Mouse (Mus musculus) embryonic facial prominence, embryonic 12.5 days (tissue): Measurements from ENCODE around the gene Trpm3. TPM values are rescaled to one million over a fixed set of nuclear protein-coding genes. Genes with fewer than 3 reads are reported as not detected.

ENCODE experiments used
- ATAC-seq: fragments of 200-750 bp; cut with Nextera tagmentation; 2 replicates; pipeline ENCODE4 v1.8.0; 2017; ENCODE audit not compliant: insufficient number of reproducible peaks, insufficient read depth, low FRiP score, low TSS enrichment
- H3K27ac ChIP-seq: fragments of 300-500 bp; sonication (generic); 2 replicates; pipeline ENCODE4 v1.5.1; 2016; ENCODE audit warnings: mild to moderate bottlenecking
- H3K27me3 ChIP-seq: fragments of 300-500 bp; sonication (generic); 2 replicates; pipeline ENCODE4 v1.6.1; 2016; ENCODE audit warnings: mild to moderate bottlenecking, moderate library complexity
- H3K36me3 ChIP-seq: fragments of 300-500 bp; sonication (generic); 2 replicates; pipeline ENCODE4 v1.6.1; 2016; ENCODE audit warnings: mild to moderate bottlenecking
- H3K4me1 ChIP-seq: fragments of 300-500 bp; sonication (generic); 2 replicates; pipeline ENCODE4 v1.6.1; 2016
- H3K4me2 ChIP-seq: fragments of 300-500 bp; sonication (generic); replicated peaks from 2 replicates; pipeline ENCODE4 v1.6.1; 2016; ENCODE audit warnings: mild to moderate bottlenecking, moderate library complexity
- H3K4me3 ChIP-seq: fragments of 300-500 bp; sonication (generic); 2 replicates; pipeline ENCODE4 v1.5.1; 2016; ENCODE audit warnings: mild to moderate bottlenecking
- H3K9ac ChIP-seq: fragments of 300-500 bp; sonication (generic); 2 replicates; pipeline ENCODE4 v1.6.1; 2016; ENCODE audit warnings: mild to moderate bottlenecking, moderate library complexity
- H3K9me3 ChIP-seq: fragments of 300-500 bp; sonication (generic); 2 replicates; pipeline ENCODE4 v1.6.1; 2016; ENCODE audit warnings: mild to moderate bottlenecking, moderate library complexity
- WGBS: fragments of 180-500 bp; shearing (Covaris S2); methylation state at CpG from one replicate; pipeline ENCODE4 v1.1.7; 2016; 5-methylcytosine and 5-hydroxymethylcytosine counted together
- polyA plus RNA-seq: library from polyadenylated mRNA; unstranded; fragments of >200 nt; fragmentation: Nextera tagmentation; extraction: Ambion mirVana; gene quantifications from 2 replicates; pipeline ENCODE4 v1.2.1, GENCODE M21; 2016

Gene Trpm3
- polyA plus RNA-seq, 1 experiment from 2014 or later: 12.5 TPM

- no peak overlapping the region for H3K4me2 ChIP-seq
- ATAC-seq: no peak
- no peak overlapping the region for H3K9ac ChIP-seq
- no peak overlapping the region for H3K27ac ChIP-seq
- 94% methylated on average over 5 of the region's 5 CpGs for WGBS
- H3K4me3 ChIP-seq: no peak overlapping the region
- no peaks in the 10 kb centered on the region for H3K36me3 ChIP-seq
- no peaks in the 10 kb centered on the region for H3K27me3 ChIP-seq
- H3K9me3 ChIP-seq: no peaks in the 10 kb centered on the region
- no peaks in the 10 kb centered on the region for H3K4me1 ChIP-seq
These were observed 837.0 kb downstream of the Trpm3 start for GRCm38 (mm10) chr19:22975801-22976200.

DNA sequence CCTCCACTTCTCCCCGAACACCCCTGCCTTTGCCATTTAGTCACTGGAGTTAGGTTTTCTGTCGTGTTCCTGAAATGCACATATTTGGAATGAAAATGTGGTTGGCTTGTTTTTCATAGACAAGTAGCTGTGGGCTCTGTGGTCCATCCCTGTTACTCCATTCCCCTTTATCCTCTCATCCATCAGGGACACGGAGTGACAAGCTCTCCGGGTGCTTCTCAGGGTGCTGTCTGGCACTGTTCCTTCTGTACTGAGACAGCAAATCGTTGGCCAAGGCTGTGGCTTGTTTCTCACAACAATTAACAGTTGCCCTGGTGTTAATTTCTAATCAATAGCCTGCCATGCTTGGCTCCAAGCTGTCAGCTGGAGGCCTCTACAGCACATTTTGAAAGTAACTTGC, 838.7 kb downstream of the Trpm3 start:
- Histone ChIP-seq H3K27me3 (no peaks in the 10 kb centered on the region), H3K4me2 (no peak overlapping the region), H3K9me3 (no peaks in the 10 kb centered on the region), H3K4me1 (no peaks in the 10 kb centered on the region), H3K36me3 (no peaks in the 10 kb centered on the region), H3K27ac (no peak overlapping the region), H3K4me3 (no peak overlapping the region), H3K9ac (no peak overlapping the region)
- ATAC-seq: no peak
- 71% methylated on average over 5 of the region's 5 CpGs for WGBS

- no peak for ATAC-seq
- no peaks in the 10 kb centered on the region for H3K9me3 ChIP-seq
- H3K9ac ChIP-seq: no peak overlapping the region
- no peak overlapping the region for H3K4me3 ChIP-seq
- WGBS: 93% methylated on average over 7 of the region's 7 CpGs
- no peaks in the 10 kb centered on the region for H3K36me3 ChIP-seq
- no peak overlapping the region for H3K4me2 ChIP-seq
- H3K27ac ChIP-seq: no peak overlapping the region
- H3K4me1 ChIP-seq: no peaks in the 10 kb centered on the region
- H3K27me3 ChIP-seq: no peaks in the 10 kb centered on the region
These were observed 839.9 kb downstream of the Trpm3 start for GRCm38 (mm10) chr19:22978763-22979162.

GRCm38 (mm10) chr19:22979191-22979590, 840.3 kb downstream of the Trpm3 start:
- no peak overlapping the region for H3K4me3 ChIP-seq
- H3K36me3 ChIP-seq: no peaks in the 10 kb centered on the region
- no peak for ATAC-seq
- no peaks in the 10 kb centered on the region for H3K4me1 ChIP-seq
- H3K4me2 ChIP-seq: no peak overlapping the region
- H3K9me3 ChIP-seq: no peaks in the 10 kb centered on the region
- H3K9ac ChIP-seq: no peak overlapping the region
- no peak overlapping the region for H3K27ac ChIP-seq
- 69% methylated on average over 1 of the region's 1 CpGs for WGBS
- H3K27me3 ChIP-seq: no peaks in the 10 kb centered on the region

DNA sequence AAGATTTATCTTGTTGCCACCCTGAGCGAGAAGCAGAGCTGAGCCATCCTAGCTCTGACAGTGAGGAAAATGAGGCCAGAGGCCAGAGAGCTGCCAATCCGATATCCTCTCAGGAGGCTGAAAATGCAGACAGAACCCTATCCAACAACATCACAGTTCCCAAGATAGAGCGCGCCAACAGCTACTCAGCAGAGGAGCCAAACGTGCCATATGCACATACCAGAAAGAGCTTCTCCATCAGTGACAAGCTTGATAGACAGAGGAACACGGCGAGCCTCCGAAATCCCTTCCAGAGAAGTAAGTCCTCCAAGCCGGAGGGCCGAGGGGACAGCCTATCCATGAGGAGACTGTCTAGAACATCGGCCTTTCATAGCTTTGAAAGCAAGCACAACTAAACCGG, 849.1 kb downstream of the Trpm3 start:
- Histone ChIP-seq H3K36me3 (no peaks in the 10 kb centered on the region), H3K9me3 (no peaks in the 10 kb centered on the region)

GRCm38 (mm10) chr19:22993946-22994345, 855.1 kb downstream of the Trpm3 start:
- ATAC-seq: no peak
- Histone ChIP-seq H3K9ac (no peak overlapping the region), H3K4me3 (no peak overlapping the region), H3K27me3 (no peaks in the 10 kb centered on the region), H3K9me3 (no peaks in the 10 kb centered on the region), H3K4me1 (no peaks in the 10 kb centered on the region), H3K36me3 (no peaks in the 10 kb centered on the region), H3K27ac (no peak overlapping the region), H3K4me2 (no peak overlapping the region)
- WGBS: 45% methylated on average over 4 of the region's 4 CpGs

More for the DNA sequence above, 849.1 kb downstream of the Trpm3 start:
- Histone ChIP-seq H3K9ac (no peak overlapping the region), H3K27me3 (no peaks in the 10 kb centered on the region), H3K4me3 (no peak overlapping the region), H3K4me2 (no peak overlapping the region), H3K4me1 (no peaks in the 10 kb centered on the region), H3K27ac (no peak overlapping the region)
- ATAC-seq: no peak
- 94% methylated on average over 12 of the region's 12 CpGs for WGBS

- no peaks in the 10 kb centered on the region for H3K4me1 ChIP-seq
- H3K36me3 ChIP-seq: no peaks in the 10 kb centered on the region
- H3K4me3 ChIP-seq: no peak overlapping the region
- H3K27me3 ChIP-seq: no peaks in the 10 kb centered on the region
- no peaks in the 10 kb centered on the region for H3K9me3 ChIP-seq
- H3K27ac ChIP-seq: no peak overlapping the region
- no peak overlapping the region for H3K9ac ChIP-seq
- no peak overlapping the region for H3K4me2 ChIP-seq
- WGBS: 88% methylated on average over 5 of the region's 5 CpGs
- ATAC-seq: no peak
These were observed 855.7 kb downstream of the Trpm3 start for GRCm38 (mm10) chr19:22994531-22994930.

- Histone ChIP-seq H3K4me2 (no peak overlapping the region), H3K4me3 (no peak overlapping the region), H3K4me1 (no peaks in the 10 kb centered on the region), H3K27me3 (no peaks in the 10 kb centered on the region), H3K9me3 (no peaks in the 10 kb centered on the region), H3K9ac (no peak overlapping the region), H3K27ac (no peak overlapping the region), H3K36me3 (no peaks in the 10 kb centered on the region)
- 88% methylated on average over 1 of the region's 1 CpGs for WGBS
- no peak for ATAC-seq
These were observed 861.4 kb downstream of the Trpm3 start for GRCm38 (mm10) chr19:23000293-23000692.

- Histone ChIP-seq H3K9me3 (no peaks in the 10 kb centered on the region), H3K4me1 (no peaks in the 10 kb centered on the region), H3K4me3 (no peak overlapping the region), H3K4me2 (no peak overlapping the region), H3K9ac (no peak overlapping the region), H3K27me3 (no peaks in the 10 kb centered on the region), H3K36me3 (no peaks in the 10 kb centered on the region), H3K27ac (no peak overlapping the region)
- ATAC-seq: no peak
- WGBS: 45% methylated on average over 8 of the region's 8 CpGs
These were observed 865.0 kb downstream of the Trpm3 start for GRCm38 (mm10) chr19:23003861-23004260.

- Histone ChIP-seq H3K4me3 (no peak overlapping the region), H3K27ac (no peak overlapping the region), H3K27me3 (no peaks in the 10 kb centered on the region), H3K9ac (no peak overlapping the region), H3K36me3 (no peaks in the 10 kb centered on the region), H3K4me1 (no peaks in the 10 kb centered on the region), H3K4me2 (no peak overlapping the region), H3K9me3 (no peaks in the 10 kb centered on the region)
- ATAC-seq: no peak
- WGBS: 87% methylated on average over 7 of the region's 7 CpGs
These were observed 867.0 kb downstream of the Trpm3 start for GRCm38 (mm10) chr19:23005851-23006250.

DNA sequence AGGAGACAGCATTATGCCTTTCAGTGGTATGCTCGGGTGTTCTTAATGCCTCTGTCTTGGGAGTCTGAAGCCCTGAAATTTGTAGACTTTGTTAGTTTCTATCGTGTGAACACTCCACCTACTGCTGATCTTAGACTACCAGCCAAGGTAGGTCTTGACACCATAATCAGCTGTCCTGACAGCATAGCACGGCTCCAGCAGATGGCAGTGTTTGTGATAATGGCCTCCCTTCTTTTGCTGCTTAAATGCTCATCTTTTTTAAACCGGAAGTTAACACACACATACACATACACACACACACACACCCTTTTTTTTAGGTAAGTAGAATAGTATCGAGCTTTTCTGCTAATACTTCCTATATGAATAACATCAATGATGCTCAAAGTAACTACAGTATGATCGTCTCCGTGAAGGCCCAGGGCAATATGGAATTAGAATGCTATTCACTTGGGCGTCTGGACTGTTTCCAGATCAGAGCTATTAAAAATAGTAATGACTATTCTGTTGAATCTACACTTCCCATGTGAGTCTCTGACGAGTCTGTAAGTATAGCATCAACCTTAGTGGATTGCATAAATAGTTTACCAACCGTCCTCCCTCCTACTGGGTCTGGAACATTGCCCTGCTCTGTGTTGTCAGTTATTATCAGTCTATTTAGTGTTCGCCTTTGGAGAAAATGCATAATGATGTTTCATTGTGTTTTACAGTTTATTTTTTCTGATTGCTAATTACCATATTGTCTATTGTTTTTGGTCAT, 867.8 kb downstream of the Trpm3 start:
- ATAC-seq: no peak
- H3K36me3 ChIP-seq: no peaks in the 10 kb centered on the region
- H3K27ac ChIP-seq: no peak overlapping the region
- H3K9ac ChIP-seq: no peak overlapping the region
- no peaks in the 10 kb centered on the region for H3K27me3 ChIP-seq
- no peak overlapping the region for H3K4me3 ChIP-seq
- no peaks in the 10 kb centered on the region for H3K9me3 ChIP-seq
- 71% methylated on average over 11 of the region's 11 CpGs for WGBS
- H3K4me2 ChIP-seq: no peak overlapping the region
- no peaks in the 10 kb centered on the region for H3K4me1 ChIP-seq

- Histone ChIP-seq H3K4me3 (no peak overlapping the region), H3K36me3 (no peaks in the 10 kb centered on the region), H3K4me1 (no peaks in the 10 kb centered on the region), H3K27me3 (no peaks in the 10 kb centered on the region), H3K9me3 (no peaks in the 10 kb centered on the region), H3K9ac (no peak overlapping the region), H3K27ac (no peak overlapping the region), H3K4me2 (no peak overlapping the region)
- WGBS: 67% methylated on average over 1 of the region's 2 CpGs
- no peak for ATAC-seq
These were observed 874.8 kb downstream of the Trpm3 start for GRCm38 (mm10) chr19:23013695-23014094.
